Mouse (Mus musculus) intestine, embryonic 15.5 days (tissue): ENCODE results near the gene Sept11. TPM values are rescaled to one million over a fixed set of nuclear protein-coding genes. Genes with fewer than 3 reads are reported as not detected.

Experiments
- ATAC-seq: fragments of 200-750 bp; cut with Nextera tagmentation; 2 replicates; pipeline ENCODE4 v1.8.0; 2017; ENCODE audit warnings: moderate TSS enrichment, moderate library complexity
- H3K27ac ChIP-seq: fragments of 300-500 bp; sonication (generic); 2 replicates; pipeline ENCODE4 v1.5.1; 2015; ENCODE audit warnings: mild to moderate bottlenecking, inconsistent platforms
- H3K27me3 ChIP-seq: fragments of 300-500 bp; sonication (generic); replicated peaks from 2 replicates; pipeline ENCODE4 v1.6.1; 2015; ENCODE audit warnings: inconsistent platforms
- H3K36me3 ChIP-seq: fragments of 300-500 bp; sonication (generic); 2 replicates; pipeline ENCODE4 v1.6.1; 2015; ENCODE audit warnings: inconsistent platforms
- H3K4me1 ChIP-seq: fragments of 300-500 bp; sonication (generic); replicated peaks from 2 replicates; pipeline ENCODE4 v1.6.1; 2015; ENCODE audit warnings: inconsistent platforms
- H3K4me2 ChIP-seq: fragments of 300-500 bp; sonication (generic); replicated peaks from 2 replicates; pipeline ENCODE4 v1.6.1; 2015; ENCODE audit warnings: mild to moderate bottlenecking, inconsistent platforms
- H3K4me3 ChIP-seq: fragments of 300-500 bp; sonication (generic); replicated peaks from 2 replicates; pipeline ENCODE4 v1.5.1; 2015; ENCODE audit warnings: inconsistent platforms
- H3K9ac ChIP-seq: fragments of 300-500 bp; sonication (generic); 2 replicates; pipeline ENCODE4 v1.6.1; 2015; ENCODE audit warnings: inconsistent platforms
- H3K9me3 ChIP-seq: fragments of 300-500 bp; sonication (generic); 2 replicates; pipeline ENCODE4 v1.6.1; 2016; ENCODE audit warnings: inconsistent platforms
- WGBS: fragments of 180-500 bp; shearing (Covaris S2); methylation state at CpG from one replicate; pipeline ENCODE4 v1.1.7; 2015; 5-methylcytosine and 5-hydroxymethylcytosine counted together
- polyA plus RNA-seq: library from polyadenylated mRNA; unstranded; fragments of >200 nt; fragmentation: Nextera tagmentation; extraction: Ambion mirVana; gene quantifications from 2 replicates; pipeline ENCODE4 v1.2.1, GENCODE M21; 2015

Sept11 gene
- 138 and 157 TPM in 2 replicates for polyA plus RNA-seq

DNA sequence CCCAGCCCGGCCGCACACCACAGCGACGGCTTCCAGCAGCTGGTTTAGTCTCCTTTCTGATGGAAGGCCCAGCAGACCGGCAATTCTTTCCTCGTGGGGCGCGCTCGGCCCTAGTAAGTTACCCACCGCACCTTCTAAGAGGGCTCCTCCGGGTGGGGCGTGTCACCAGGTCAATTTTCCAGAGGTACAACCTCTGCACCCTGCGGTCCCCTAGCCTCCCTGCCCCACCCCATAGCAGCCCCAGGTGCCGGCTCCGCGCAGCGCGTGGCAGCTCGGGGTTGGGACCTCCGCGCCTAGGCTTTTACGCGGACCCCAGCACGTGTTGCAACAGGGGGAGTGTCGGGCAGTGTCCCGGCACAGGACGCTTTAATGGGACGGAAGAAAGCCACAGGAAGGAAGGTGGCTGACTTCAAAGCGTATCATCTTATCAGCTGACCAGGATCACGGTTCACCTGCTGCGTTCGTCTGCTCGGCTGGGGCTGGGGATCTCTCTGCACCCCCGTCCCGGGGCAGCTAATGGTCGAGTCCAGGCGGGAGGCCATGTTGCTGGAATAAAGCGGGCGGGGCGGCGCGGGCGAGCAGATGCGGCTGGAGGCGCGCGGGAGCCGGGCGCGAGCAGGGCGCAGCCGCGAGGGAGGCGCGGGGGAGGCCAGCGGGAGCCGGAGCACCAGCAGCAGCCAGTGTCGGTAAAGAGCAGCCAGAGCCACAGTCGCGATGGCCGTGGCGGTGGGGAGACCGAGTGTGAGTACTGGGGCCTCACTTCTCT, at the start of gene Sept11:
TSS of gene Sept11 (plus strand) at position 581 of the 766 bp plus-strand sequence.
- no peaks in the 10 kb centered on the region for H3K9me3 ChIP-seq
- H3K4me3 ChIP-seq, result peak within 1 kb of the TSS; percentile 80
- H3K27me3 ChIP-seq, result no peaks in the 10 kb centered on the region
- H3K4me1 ChIP-seq, result peaks cover 23% of the 10 kb centered on the region
- peak within 1 kb of the TSS; percentile 84 for H3K4me2 ChIP-seq
- peak within 1 kb of the TSS; percentile 85 for H3K27ac ChIP-seq
- peak; percentile 96 for ATAC-seq
- H3K36me3 ChIP-seq, result no peaks in the 10 kb centered on the region
- H3K9ac ChIP-seq, result peak within 1 kb of the TSS; percentile 71
- WGBS, result under 1% methylated on average over 63 of the region's 63 CpGs

DNA sequence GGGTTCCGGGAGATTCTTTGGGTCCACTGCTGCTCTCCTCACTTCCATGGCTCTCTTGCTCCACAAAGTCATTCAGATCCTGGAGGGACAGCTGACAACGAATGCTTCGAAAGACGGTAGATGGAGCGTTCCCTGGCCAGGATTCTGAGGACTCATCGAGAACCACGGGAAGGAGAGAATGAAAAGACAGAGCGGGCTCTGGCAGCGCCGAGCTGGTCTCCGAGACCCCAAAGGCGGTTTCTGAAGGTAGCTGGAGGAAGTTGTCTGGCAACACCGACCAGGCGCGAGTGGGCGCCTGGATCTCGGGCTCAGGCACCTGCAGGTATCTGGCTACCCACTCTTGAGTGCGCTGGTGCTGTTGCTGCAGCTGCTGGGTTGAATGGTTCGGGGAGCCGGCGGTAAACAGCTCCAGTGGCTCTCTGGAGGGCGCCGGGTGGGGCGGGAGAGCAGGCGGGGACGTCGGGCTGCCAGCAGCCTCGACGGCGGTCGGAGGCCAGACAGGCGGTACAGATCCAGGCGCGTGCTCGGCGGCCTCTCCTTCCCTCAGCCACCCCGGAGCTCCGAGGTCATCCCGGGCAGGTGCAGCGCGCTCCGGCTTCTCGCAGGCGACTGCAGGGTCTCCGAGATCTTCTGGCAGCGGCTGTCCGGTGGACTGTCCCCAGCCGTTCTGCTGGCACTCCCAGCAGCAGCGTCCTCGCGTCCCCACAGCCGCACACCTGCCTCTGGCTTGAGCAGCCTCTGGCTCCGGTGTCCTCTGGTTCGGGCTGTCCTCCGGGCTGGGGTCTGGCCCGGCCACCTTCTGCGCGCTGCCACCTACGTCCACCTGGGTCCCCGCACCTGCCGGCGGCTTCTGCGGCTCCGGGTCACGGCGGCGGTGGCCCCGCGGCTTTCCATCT, 49.3 kb upstream of the Sept11 start:
- Histone ChIP-seq H3K9ac (peak overlapping the region; percentile 59), H3K27me3 (peaks cover 31% of the 10 kb centered on the region), H3K4me2 (peak overlapping the region; percentile 94), H3K36me3 (no peaks in the 10 kb centered on the region), H3K9me3 (no peaks in the 10 kb centered on the region), H3K4me1 (peaks cover 20% of the 10 kb centered on the region), H3K4me3 (peak overlapping the region; percentile 57), H3K27ac (no peak overlapping the region)
- WGBS, result 4% methylated on average over 69 of the region's 69 CpGs
- ATAC-seq, result peak; percentile 14

DNA sequence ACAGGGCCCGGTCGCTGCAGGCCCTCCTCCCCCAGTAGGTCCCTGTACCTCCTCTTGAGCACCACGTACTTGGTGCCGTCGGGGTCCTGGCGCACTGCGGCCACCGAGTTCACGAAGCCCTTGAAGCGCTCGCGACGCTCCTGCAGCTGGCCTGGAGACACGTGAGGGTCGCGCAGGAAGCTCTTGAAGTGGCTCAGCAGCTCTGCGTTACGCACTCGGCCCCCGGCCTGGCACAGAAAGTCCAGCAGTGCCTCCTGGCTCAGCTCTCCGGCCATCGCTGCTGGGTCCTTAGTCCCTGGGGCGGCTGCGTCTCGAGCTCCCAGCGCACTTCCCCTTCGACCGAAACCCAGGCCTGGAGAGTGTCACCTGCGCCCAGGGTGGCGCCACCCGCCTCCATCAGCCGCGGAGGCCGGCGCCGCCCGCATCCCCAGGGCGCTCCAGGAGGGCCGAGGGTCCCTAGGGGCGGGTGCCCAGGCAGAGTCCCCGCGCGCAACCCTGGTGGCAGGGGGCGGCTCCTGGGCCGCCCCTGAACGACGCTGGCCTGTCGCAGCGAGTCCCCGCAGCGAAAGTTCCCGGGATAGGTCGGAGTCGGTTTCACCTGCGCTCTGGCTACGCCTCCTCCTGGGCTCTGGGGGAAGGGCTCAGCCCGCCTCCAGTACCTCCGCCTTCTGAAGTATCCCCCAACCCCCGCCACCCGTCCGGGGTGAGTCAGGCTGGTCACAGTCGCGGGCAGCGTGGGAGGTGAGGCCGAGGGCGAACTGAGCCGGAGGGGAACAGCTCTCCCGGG, 48.5 kb upstream of the Sept11 start, which contains the start of gene Sowahb:
TSS of gene Sowahb (minus strand) at position 439 of the 787 bp plus-strand sequence.
- Histone ChIP-seq H3K4me1 (peaks cover 20% of the 10 kb centered on the region), H3K9me3 (no peaks in the 10 kb centered on the region), H3K4me3 (peak within 1 kb of the TSS; percentile 57), H3K27me3 (peaks cover 31% of the 10 kb centered on the region), H3K36me3 (no peaks in the 10 kb centered on the region), H3K9ac (peak within 1 kb of the TSS; percentile 59), H3K27ac (peak within 1 kb of the TSS; percentile 58), H3K4me2 (peak within 1 kb of the TSS; percentile 94)
- WGBS, result under 1% methylated on average over 68 of the region's 68 CpGs
- peak; percentile 95 for ATAC-seq

DNA sequence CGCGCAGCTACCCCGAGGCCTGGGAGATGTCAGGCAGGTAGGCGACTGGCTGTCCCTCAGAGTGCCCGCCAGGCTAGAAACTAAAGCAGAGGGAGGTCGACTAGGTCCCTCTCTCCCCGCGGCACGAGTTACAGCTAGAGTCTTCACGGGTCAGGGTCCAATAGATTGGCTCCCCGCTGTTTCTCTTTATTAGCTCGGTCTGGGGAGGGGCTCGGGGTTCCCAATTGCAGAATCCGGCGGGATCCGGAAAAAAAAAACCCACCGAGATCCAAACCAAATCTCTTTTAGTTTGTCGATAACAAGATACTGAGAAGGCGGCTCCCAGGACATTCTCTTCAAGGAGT, 47.9 kb upstream of the Sept11 start:
- Histone ChIP-seq H3K4me3 (peak overlapping the region; percentile 57), H3K4me1 (peaks cover 20% of the 10 kb centered on the region), H3K36me3 (no peaks in the 10 kb centered on the region), H3K9ac (peak overlapping the region; percentile 59), H3K27me3 (peaks cover 31% of the 10 kb centered on the region), H3K4me2 (peak overlapping the region; percentile 94), H3K9me3 (no peaks in the 10 kb centered on the region), H3K27ac (peak overlapping the region; percentile 58)
- 2% methylated on average over 18 of the region's 19 CpGs for WGBS
- ATAC-seq, result peak; percentile 70

DNA sequence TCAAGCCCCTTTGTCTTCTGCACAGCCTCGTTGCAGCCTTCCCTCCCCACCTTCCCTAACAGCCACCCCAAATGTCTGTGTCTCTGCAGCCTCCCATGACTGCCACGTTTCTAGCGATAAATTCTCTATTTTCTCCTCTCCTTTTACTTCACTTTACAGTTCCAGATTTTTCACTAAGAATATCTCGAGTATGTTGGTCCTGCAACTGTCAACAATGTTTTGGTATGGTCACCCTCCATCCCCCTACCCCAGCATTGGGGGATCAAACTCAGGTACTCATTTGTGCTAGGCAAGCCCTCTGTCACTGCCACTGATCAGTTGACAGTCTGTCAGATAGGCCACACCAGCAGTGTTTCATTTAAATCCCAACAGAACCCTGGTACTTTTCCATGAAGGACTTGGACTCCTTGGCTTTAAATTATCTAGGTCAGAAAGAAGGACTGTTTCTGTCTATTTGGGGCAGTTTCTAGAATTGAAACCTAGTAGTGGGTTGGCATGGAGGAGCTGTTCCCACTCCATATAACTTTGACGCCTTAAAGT, 46.9 kb upstream of the Sept11 start:
- Histone ChIP-seq H3K9me3 (no peaks in the 10 kb centered on the region), H3K36me3 (no peaks in the 10 kb centered on the region), H3K27me3 (peaks cover 31% of the 10 kb centered on the region), H3K4me2 (peak overlapping the region; percentile 94; the same call in 1 of the 2 replicates), H3K4me3 (no peak overlapping the region), H3K27ac (no peak overlapping the region), H3K9ac (no peak overlapping the region), H3K4me1 (peaks cover 20% of the 10 kb centered on the region)
- no peak for ATAC-seq
- WGBS, result 46% methylated on average over 5 of the region's 5 CpGs

DNA sequence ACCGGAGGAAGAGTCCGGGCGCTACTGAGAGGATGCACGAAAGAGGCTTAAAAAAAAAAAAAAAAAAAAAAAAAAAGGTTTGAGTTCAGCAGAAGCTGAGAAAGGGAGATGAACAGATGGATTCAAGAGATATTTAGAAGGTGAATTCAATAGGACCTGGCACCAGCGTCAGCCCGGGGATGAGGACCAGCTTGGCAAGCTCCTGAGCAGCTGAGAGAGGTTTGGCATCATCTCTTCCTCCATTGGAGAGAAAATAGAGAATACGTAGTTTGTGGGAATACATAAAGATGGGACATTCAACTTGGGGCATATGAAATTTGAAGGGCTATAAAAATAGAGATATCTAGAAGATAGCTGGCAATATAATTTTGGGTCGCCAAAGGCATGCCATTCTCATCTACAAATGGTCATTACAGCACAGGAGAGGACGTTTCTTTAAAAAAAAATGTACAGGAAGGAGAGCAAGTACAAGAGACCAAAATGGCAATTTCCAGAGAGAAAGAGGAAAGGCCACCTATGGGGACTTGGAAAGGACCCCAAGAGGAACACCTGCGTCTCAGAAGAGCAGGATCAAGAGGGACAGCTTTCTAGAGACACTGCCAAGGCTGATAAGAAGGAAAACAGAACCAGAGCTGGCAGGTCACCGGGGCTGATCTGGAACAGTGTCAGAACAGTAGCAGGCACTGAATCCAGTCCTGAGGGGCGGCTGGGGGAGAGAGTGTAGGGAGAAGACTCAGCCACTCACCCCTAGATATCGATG, 44.6 kb upstream of the Sept11 start:
- Histone ChIP-seq H3K4me3 (no peak overlapping the region), H3K4me2 (no peak overlapping the region), H3K4me1 (peaks cover 16% of the 10 kb centered on the region), H3K36me3 (no peaks in the 10 kb centered on the region), H3K9ac (no peak overlapping the region), H3K9me3 (no peaks in the 10 kb centered on the region), H3K27ac (no peak overlapping the region), H3K27me3 (peaks cover 20% of the 10 kb centered on the region; the same call in 1 of the 2 replicates)
- ATAC-seq, result no peak
- 72% methylated on average over 13 of the region's 13 CpGs for WGBS

DNA sequence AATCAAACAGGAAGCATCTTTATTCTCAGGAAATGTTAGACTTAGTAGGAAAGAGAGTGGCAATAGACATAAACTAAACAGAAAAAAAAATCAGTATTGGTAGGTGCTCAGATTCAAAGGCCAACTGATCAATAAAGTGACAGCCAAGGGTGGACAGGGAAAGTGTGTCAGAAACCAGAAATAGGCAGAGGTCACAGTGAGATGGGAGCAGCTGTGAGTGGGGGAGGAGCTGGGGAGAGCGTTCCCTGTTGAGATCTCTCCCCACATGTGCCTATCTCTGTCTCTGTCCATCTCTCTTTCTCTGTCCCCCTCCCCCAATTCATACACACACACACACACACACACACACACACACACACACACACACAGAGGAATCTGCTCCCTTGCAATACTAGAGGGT, 43.3 kb upstream of the Sept11 start:
- no peak overlapping the region for H3K9ac ChIP-seq
- no peak for ATAC-seq
- WGBS, result 69% methylated on average over 1 of the region's 1 CpGs
- H3K36me3 ChIP-seq, result no peaks in the 10 kb centered on the region
- no peak overlapping the region for H3K4me2 ChIP-seq
- H3K4me1 ChIP-seq, result peaks cover 5% of the 10 kb centered on the region
- H3K9me3 ChIP-seq, result no peaks in the 10 kb centered on the region
- H3K27ac ChIP-seq, result no peak overlapping the region
- H3K4me3 ChIP-seq, result no peak overlapping the region
- H3K27me3 ChIP-seq, result peaks cover 8% of the 10 kb centered on the region; the same call in 1 of the 2 replicates

DNA sequence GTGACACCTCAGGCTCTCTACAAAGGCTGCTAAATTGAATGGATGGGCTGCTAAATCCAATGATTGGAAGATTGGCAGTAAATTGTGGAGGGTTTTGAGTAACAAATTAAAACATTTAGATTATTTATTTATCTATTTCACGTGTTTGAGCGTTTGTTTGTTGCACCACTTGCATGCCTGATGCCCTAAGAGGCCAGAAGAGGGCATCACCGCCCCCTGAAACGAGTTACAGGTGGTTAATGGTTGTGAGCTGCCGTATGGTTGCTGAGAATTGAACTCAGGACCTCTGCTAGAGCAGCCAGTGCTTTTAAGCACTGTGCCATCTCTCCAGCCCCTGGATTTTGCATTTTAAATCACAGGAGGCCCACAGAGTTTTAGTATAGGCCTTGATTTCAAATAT, 42.2 kb upstream of the Sept11 start:
- H3K27ac ChIP-seq, result no peak overlapping the region
- H3K27me3 ChIP-seq, result peaks cover 6% of the 10 kb centered on the region; the same call in 1 of the 2 replicates
- WGBS, result 49% methylated on average over 5 of the region's 5 CpGs
- no peak overlapping the region for H3K4me3 ChIP-seq
- H3K9ac ChIP-seq, result no peak overlapping the region
- H3K9me3 ChIP-seq, result no peaks in the 10 kb centered on the region
- H3K4me2 ChIP-seq, result no peak overlapping the region
- H3K36me3 ChIP-seq, result no peaks in the 10 kb centered on the region
- no peaks in the 10 kb centered on the region for H3K4me1 ChIP-seq
- no peak for ATAC-seq

DNA sequence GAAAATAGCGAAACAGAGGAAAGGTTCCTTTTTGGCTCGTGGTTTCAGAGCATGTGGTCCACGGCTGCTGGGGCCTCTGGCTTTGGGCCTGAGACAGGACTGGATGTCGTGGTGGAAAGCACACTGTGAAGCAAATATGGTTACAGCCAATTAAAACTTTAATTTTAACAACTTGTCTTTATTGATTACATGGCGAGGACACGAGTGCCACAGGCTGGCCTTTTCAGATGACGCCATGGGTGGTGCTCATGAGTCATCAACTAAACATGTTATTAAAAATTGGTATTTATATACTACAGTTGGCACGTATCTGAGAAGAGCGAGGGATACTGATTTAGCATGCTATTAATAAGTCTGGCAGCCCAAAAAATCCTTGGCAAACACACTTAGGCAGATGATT, 41.3 kb upstream of the Sept11 start:
- H3K36me3 ChIP-seq, result no peaks in the 10 kb centered on the region
- no peak for ATAC-seq
- 0 out of 2 replicates have a peak, but pooled peaks cover 3% of the 10 kb centered on the region for H3K27me3 ChIP-seq
- no peak overlapping the region for H3K4me2 ChIP-seq
- H3K4me3 ChIP-seq, result no peak overlapping the region
- H3K4me1 ChIP-seq, result no peaks in the 10 kb centered on the region
- no peak overlapping the region for H3K27ac ChIP-seq
- WGBS, result 75% methylated on average over 9 of the region's 9 CpGs
- H3K9ac ChIP-seq, result no peak overlapping the region
- no peaks in the 10 kb centered on the region for H3K9me3 ChIP-seq

DNA sequence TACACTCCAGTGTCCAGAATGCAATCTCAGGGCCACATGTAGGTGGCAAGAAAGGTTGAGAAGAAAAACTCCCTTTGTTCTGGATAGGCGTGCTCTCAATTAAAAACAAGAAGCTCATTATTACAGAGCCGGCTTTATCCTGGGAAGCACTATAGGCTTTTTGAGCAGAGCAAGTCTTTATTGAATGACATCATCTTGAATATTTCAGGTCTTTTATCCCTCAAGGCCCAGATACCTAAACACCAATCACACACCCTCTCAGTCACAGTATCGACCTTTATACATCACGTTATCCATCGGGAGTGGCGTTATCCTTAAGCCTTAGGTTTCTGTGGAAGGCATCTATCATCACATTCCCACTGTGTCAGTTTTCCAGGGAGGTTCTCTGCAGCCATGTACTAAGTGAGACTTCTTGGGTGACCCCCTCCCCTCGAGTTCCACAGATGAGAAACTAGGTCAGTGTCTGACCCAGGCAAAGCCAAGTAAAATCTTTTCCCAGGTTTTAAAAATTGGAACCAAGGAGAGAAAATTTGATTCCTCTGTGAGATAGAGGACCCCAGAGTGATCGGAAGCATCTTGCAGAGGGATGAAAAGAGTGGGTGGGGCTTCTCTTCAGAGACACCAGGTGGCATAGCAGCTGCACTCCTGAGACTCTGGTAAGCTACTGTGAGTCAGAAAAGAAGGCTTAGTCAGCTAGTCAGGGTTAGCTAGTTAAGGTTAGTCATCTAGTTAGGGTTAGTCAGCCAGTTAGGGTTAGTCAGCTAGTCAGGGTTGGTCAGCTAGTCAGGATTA, 39.4 kb upstream of the Sept11 start:
- no peak overlapping the region for H3K4me2 ChIP-seq
- H3K4me3 ChIP-seq, result no peak overlapping the region
- H3K9ac ChIP-seq, result no peak overlapping the region
- 58% methylated on average over 8 of the region's 8 CpGs for WGBS
- no peaks in the 10 kb centered on the region for H3K4me1 ChIP-seq
- H3K27me3 ChIP-seq, result 0 out of 2 replicates have a peak, but pooled peaks cover under 1% of the 10 kb centered on the region
- H3K36me3 ChIP-seq, result no peaks in the 10 kb centered on the region
- no peaks in the 10 kb centered on the region for H3K9me3 ChIP-seq
- ATAC-seq, result no peak
- H3K27ac ChIP-seq, result no peak overlapping the region
